Mouse (Mus musculus) hindbrain, embryonic 10.5 days (tissue): ENCODE results near the gene Slfn4. TPM values are rescaled to one million over a fixed set of nuclear protein-coding genes. Genes with fewer than 3 reads are reported as not detected.
"Not testable (repeated sequence)": the region's sequence is repeated elsewhere in the genome, so short reads cannot be mapped to it uniquely, and the experiment has no call there.

Source experiments
- DNase-seq: peaks from one replicate; pipeline ENCODE4 v3.0.0-alpha.2; 2017; ENCODE audit warnings: low spot score
- H3K27ac ChIP-seq: fragments of 300-500 bp; sonication (generic); 2 replicates; pipeline ENCODE4 v1.5.1; 2016; ENCODE audit warnings: mild to moderate bottlenecking, moderate library complexity
- H3K27me3 ChIP-seq: fragments of 300-500 bp; sonication (generic); 2 replicates; pipeline ENCODE4 v1.6.1; 2016; ENCODE audit warnings: mild to moderate bottlenecking; ENCODE audit not compliant: poor library complexity, insufficient read depth, severe bottlenecking
- H3K36me3 ChIP-seq: fragments of 300-500 bp; sonication (generic); 2 replicates; pipeline ENCODE4 v1.6.1; 2016; ENCODE audit warnings: mild to moderate bottlenecking, moderate library complexity
- H3K4me1 ChIP-seq: fragments of 300-500 bp; sonication (generic); replicated peaks from 2 replicates; pipeline ENCODE4 v1.6.1; 2016; ENCODE audit warnings: mild to moderate bottlenecking
- H3K4me3 ChIP-seq: fragments of 300-500 bp; sonication (generic); 2 replicates; pipeline ENCODE4 v1.5.1; 2016; ENCODE audit warnings: mild to moderate bottlenecking, moderate library complexity
- H3K9me3 ChIP-seq: fragments of 300-500 bp; sonication (generic); 2 replicates; pipeline ENCODE4 v1.6.1; 2016; ENCODE audit warnings: mild to moderate bottlenecking, moderate library complexity
- WGBS: fragments of 180-500 bp; shearing (Covaris S2); methylation state at CpG from one replicate; pipeline ENCODE4 v1.1.7; 2016; 5-methylcytosine and 5-hydroxymethylcytosine counted together
- polyA plus RNA-seq: library from polyadenylated mRNA; unstranded; fragments of >200 nt; fragmentation: Nextera tagmentation; extraction: Ambion mirVana; gene quantifications from 2 replicates; pipeline ENCODE4 v1.2.1, GENCODE M21; 2016

Slfn4 gene
- polyA plus RNA-seq, 1 experiment from 2014 or later: not detected

DNA sequence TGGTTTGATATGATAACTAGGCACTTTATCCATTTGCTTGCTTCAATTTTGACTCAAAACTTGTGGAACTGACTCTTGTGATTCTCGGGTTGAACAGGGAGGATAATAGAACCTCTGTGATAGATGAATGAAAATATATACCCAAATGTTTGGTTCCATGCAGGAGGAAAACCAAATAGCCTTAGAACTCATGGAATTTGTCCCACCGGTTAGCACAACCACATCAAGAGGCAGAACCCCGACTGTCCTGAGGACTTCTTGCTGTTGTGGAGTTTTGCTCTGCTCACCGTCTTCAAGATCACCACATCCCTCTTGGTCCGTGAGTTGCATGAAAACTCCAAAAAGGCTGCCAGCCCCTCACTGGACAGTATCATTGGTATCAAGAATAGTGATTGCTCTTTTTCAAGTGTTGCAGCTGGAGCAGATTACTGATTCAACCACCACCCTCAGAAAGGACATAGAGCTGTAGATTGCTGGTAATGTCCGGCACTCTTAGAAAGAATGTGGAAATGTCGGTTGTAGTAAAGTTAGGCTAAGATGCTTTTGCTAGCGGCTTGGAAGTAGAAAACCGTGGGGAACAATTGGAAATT, 50.5 kb downstream of the Slfn4 start:
- no peaks in the 10 kb centered on the region for H3K4me1 ChIP-seq
- WGBS: 91% methylated on average over 9 of the region's 9 CpGs
- H3K27me3 ChIP-seq: no peaks in the 10 kb centered on the region
- H3K36me3 ChIP-seq: no peaks in the 10 kb centered on the region
- H3K27ac ChIP-seq: no peak overlapping the region
- H3K9me3 ChIP-seq: no peaks in the 10 kb centered on the region
- no peak for DNase-seq
- no peak overlapping the region for H3K4me3 ChIP-seq

GRCm38 (mm10) chr11:83227926-83228723, 53.1 kb downstream of the Slfn4 start:
- Histone ChIP-seq H3K36me3 (no peaks in the 10 kb centered on the region), H3K4me1 (no peaks in the 10 kb centered on the region), H3K27ac (no peak overlapping the region), H3K4me3 (no peak overlapping the region), H3K9me3 (no peaks in the 10 kb centered on the region), H3K27me3 (no peaks in the 10 kb centered on the region)
- 86% methylated on average over 7 of the region's 7 CpGs for WGBS
- DNase-seq: no peak

DNA sequence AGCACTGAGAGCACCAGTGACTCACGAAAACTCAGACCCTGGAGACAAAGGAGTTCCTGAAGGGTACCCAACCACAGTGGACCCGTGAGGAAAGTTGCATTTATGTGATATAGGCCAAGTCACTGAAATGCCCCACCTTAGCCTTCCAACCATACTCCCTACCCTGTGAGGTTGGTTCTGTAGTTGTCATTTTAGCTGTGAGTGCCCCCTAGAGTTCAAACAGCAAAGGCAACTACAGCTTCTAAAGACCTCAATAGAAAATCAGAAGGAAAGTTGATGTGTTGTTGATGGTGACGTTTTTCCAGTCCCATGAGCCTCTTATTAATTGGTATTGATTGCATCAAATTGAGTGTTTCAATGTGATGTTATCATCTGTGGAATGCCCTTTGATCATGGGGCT, 56.0 kb downstream of the Slfn4 start:
- H3K4me3 ChIP-seq: no peak overlapping the region
- no peaks in the 10 kb centered on the region for H3K9me3 ChIP-seq
- H3K36me3 ChIP-seq: no peaks in the 10 kb centered on the region
- H3K27ac ChIP-seq: no peak overlapping the region
- no peak for DNase-seq
- H3K27me3 ChIP-seq: no peaks in the 10 kb centered on the region
- whole genome bisulfite sequencing: 69% methylated on average over 3 of the region's 3 CpGs
- H3K4me1 ChIP-seq: no peaks in the 10 kb centered on the region

DNA sequence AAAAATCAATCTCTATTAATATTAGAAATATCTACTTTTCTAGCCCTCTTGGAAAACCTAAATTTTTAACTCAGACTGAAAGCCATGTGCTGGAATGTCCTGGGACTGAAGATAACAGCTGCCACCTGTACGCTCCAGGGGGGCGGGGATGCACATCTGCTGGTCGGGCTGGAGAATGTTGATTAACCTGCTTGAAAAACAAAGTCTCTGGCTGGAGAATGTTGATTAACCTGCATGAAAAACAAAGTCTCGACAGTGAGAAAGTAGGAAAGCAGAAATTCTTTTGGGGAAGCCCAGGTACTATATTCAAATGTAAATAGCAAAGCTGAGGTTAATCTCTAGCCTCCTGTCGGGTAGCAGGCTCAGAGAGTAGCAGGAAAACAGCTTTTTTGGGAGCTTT, 58.6 kb downstream of the Slfn4 start:
- not testable (repeated sequence) for H3K4me3 ChIP-seq, H3K36me3 ChIP-seq, H3K27ac ChIP-seq, H3K9me3 ChIP-seq, H3K27me3 ChIP-seq, H3K4me1 ChIP-seq, DNase-seq
- WGBS: 46% methylated on average over 5 of the region's 5 CpGs

- H3K9me3 ChIP-seq, H3K27me3 ChIP-seq, H3K4me3 ChIP-seq, H3K27ac ChIP-seq, DNase-seq, H3K36me3 ChIP-seq, H3K4me1 ChIP-seq: not testable (repeated sequence)
- WGBS: 84% methylated on average over 9 of the region's 9 CpGs
Measured at GRCm38 (mm10) chr11:83237390-83237789, 62.4 kb downstream of the Slfn4 start.

- H3K4me3 ChIP-seq: no peak overlapping the region
- no peaks in the 10 kb centered on the region for H3K9me3 ChIP-seq
- H3K27ac ChIP-seq: no peak overlapping the region
- 91% methylated on average over 2 of the region's 2 CpGs for WGBS
- no peak for DNase-seq
- no peaks in the 10 kb centered on the region for H3K36me3 ChIP-seq
- H3K4me1 ChIP-seq: no peaks in the 10 kb centered on the region; the same call in 1 of the 2 replicates
- no peaks in the 10 kb centered on the region for H3K27me3 ChIP-seq
Measured at GRCm38 (mm10) chr11:83238389-83238788, 63.4 kb downstream of the Slfn4 start.

DNA sequence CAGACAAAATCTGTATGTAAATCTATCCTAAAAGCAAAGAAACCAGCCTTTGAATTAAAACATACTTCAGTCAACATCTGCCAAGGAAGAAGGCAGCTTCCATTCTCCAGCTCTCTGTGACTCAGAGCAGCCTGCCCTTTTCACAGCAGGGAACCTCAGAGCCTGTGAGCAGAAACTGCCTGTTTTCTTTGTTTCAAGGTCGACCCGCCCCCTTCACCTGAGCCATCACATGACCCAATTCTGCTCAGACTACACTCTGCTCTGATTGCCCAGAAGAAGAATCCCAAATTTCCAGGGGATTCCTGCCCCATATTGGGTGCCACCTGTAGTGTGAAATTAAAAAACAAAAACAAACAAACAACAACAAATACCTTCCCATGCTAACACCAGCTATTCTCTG, 64.8 kb downstream of the Slfn4 start:
- no peak overlapping the region for H3K27ac ChIP-seq
- WGBS: 9% methylated on average over 2 of the region's 2 CpGs
- no peaks in the 10 kb centered on the region for H3K27me3 ChIP-seq
- no peak overlapping the region for H3K4me3 ChIP-seq
- no peaks in the 10 kb centered on the region; the same call in 1 of the 2 replicates for H3K4me1 ChIP-seq
- H3K9me3 ChIP-seq: no peaks in the 10 kb centered on the region
- no peaks in the 10 kb centered on the region for H3K36me3 ChIP-seq
- no peak for DNase-seq

Other genes starting within 250 kb of the Slfn4 start
- 0.11 and 0.48 TPM in 2 replicates for gene Slfn5, start 223.8 kb upstream of the Slfn4 start, polyA plus RNA-seq
- 5.9 and 8.5 TPM in 2 replicates for gene Slfn9, start 183.4 kb upstream of the Slfn4 start, polyA plus RNA-seq
- gene Slfn8, start 154.4 kb upstream of the Slfn4 start, polyA plus RNA-seq: 0.19 and 0.24 TPM in 2 replicates
- 0.85 and 1.9 TPM in 2 replicates for gene Slfn2, start 110.1 kb upstream of the Slfn4 start, polyA plus RNA-seq
- gene Slfn1, start 58.3 kb upstream of the Slfn4 start, polyA plus RNA-seq: not detected in 2 replicates
- 0.16 and 0.66 TPM in 2 replicates for gene Slfn3, start 16.1 kb downstream of the Slfn4 start, polyA plus RNA-seq
- 0.11 and 0.30 TPM in 2 replicates for gene Slfn14, start 111.5 kb downstream of the Slfn4 start, polyA plus RNA-seq
- gene Ap2b1, start 123.8 kb downstream of the Slfn4 start, polyA plus RNA-seq: 78.9 and 89.2 TPM in 2 replicates
- 13.9 and 17.2 TPM in 2 replicates for gene Pex12, start 127.4 kb downstream of the Slfn4 start, polyA plus RNA-seq
- 4.3 and 11.1 TPM in 2 replicates for gene Rasl10b, start 234.0 kb downstream of the Slfn4 start, polyA plus RNA-seq